Mouse (Mus musculus) telencephalon, adult 2 months (tissue): Measurements from ENCODE around the gene Ccdc162.

ENCODE experiments used
- DNase-seq: peaks from one replicate; pipeline ENCODE4 v3.0.0-alpha.2; 2011; ENCODE audit warnings: low read depth, low spot score

The Ccdc162 gene

GRCm38 (mm10) chr10:41576328-41576833 lies 140.1 kb downstream of the Ccdc162 start:
- DNase-seq, result no peak

DNA sequence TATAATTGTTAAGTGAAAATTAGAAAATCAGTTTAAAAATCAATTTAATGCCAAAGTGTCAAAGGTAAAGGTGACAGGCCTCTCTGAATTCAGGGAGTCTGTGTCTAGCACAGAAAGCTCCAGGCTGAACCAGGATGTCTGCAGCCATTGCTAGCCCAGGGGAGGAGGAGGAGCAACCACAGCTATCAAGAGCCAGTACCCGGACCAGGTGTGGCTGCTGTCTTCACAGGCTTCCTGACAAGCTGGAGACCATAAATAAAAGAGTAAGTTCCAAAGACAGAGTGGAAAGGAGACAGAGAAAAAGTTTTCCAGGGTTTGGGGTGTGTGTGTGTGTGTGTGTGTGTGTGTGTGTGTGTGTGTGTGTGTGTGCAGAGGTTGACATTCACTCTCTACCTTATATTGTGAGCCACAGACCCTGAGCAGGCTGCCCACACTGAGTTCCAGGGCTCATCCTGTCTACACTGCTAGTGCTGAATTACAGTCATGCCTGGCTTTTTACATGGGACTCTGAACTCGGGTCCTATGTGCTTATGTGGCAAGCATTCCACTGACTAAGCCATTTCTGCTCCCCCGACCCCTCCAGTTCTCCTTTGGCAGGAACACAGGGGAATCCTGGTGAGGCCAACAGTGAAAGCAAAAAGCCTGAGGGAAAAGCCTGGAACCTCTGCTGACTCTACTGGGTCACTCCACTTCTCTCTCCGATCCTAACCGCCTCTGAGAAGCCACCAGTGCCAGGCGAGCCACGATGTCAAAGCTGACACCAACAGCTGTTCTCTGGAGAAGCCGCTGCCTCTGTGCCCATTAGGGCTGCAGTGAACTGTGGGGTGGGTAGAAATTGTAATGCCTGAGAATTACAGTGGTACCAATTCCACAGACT lies 140.7 kb downstream of the Ccdc162 start:
- DNase-seq, result no peak

DNA sequence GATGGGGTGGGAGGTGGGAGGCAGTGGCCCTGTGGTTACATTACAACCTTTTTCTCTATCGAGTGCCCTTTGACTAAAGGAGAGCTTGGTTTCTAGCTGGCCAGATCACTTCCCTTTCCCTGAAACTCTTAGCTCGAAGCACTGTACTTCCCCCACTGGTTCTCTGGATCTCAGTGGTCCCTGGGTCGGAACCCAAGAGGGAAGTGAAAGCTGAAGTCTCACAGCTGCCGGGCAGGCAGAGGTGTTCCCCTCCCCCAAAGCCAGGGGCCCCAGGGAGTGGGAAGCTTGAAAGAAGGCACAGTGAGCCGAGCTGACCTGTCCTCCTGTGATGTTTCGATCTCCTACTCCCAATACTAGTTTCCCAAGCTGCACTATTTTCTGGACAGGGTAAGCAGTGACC lies 143.2 kb downstream of the Ccdc162 start:
- no peak for DNase-seq

- peak; percentile 44 for DNase-seq
Observed at GRCm38 (mm10) chr10:41572274-41572673, 144.2 kb downstream of the Ccdc162 start.

DNA sequence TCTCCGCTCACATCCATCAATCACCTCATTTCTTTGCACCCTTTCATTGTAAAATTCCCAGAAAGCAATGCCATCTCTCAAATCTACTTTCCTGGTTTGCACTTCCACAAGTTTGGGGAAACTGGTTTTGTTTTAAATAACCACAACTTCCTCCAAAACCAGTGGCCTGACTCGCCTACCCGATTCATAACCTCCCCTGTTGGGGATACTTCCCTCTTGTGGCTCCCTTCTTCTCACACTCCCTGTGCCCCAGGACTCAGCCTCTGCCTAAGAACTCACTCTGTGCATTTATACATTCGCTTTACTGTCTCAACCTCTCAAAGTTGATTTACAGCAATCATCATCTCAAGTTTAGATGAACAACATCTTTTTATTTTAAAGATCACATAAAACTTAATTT lies 145.4 kb downstream of the Ccdc162 start:
- no peak for DNase-seq

- no peak for DNase-seq
Observed at GRCm38 (mm10) chr10:41568306-41568705, 148.1 kb downstream of the Ccdc162 start.

DNA sequence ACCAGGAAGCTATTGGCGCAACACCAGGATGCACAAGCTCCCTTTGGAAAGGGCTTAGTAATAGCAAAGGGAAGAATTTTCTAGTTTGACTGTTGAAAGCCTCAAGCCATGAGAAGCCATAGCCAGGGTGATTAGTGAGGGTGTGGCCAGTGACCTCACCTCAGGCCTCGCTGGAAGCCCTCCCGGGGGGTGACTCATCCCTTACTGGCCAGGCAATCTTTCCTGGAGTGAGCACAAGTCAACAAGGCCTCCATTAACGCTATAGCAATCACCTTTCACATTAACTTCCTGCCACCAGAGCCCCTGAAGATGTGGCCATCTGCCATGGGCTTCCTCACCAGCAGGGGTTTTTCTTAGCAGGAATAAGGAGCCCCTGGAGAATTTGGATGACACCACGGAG lies 151.3 kb downstream of the Ccdc162 start:
- DNase-seq, result no peak

DNA sequence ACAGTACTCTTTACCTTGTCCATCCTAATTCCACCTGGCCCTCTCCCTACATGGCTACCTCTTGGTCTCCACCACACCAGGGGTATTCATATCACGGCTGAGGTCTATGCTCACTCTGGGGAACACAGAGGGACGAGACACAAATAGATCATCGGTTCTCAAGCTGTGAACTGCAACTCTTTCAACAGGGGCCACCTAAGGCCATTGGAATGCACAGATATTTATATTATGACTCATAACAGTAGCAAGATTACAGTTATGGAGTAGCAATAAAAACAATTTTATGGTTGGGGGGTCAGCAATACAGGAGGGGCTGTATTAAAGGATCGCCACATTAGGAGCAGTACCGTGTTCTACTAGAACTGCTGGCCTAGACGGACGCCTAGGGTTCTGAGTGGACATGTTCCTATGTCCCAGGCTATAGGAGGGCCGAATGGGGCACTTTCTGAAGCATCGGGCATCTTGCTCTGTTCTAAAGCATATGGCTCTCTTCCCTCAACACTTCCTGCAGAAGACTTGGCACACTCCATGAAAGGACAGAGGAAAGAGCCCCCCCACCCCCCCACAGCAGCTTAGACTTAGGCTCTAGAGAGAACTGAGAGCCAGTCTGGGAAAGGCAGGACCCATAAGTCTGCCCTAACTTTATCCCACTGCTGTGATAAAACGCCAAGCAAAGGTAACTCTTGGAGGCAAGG lies 154.6 kb downstream of the Ccdc162 start:
- no peak for DNase-seq

- no peak for DNase-seq
Observed at GRCm38 (mm10) chr10:41558401-41558800, 158.0 kb downstream of the Ccdc162 start.

DNA sequence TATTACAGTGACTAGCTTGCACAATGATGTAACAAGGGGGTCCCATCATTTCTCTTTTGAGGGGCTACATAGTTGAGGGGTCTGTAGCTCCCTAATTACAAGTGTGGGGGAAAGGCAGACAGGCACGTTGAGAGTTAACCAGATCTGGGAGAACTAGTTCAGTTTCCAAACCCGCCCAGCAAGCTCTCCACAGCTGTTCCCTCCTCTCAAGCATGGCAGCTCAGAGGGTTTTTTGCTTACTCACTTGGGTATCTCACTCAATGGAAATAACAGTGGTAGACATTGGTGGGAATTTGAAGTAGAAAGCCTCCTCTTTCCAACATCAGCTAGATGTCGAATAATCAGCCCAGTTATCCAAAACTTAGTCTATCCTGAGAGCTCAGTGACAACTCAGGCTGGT lies 161.4 kb downstream of the Ccdc162 start:
- no peak for DNase-seq

GRCm38 (mm10) chr10:41553711-41554110 lies 162.7 kb downstream of the Ccdc162 start:
- no peak for DNase-seq

DNA sequence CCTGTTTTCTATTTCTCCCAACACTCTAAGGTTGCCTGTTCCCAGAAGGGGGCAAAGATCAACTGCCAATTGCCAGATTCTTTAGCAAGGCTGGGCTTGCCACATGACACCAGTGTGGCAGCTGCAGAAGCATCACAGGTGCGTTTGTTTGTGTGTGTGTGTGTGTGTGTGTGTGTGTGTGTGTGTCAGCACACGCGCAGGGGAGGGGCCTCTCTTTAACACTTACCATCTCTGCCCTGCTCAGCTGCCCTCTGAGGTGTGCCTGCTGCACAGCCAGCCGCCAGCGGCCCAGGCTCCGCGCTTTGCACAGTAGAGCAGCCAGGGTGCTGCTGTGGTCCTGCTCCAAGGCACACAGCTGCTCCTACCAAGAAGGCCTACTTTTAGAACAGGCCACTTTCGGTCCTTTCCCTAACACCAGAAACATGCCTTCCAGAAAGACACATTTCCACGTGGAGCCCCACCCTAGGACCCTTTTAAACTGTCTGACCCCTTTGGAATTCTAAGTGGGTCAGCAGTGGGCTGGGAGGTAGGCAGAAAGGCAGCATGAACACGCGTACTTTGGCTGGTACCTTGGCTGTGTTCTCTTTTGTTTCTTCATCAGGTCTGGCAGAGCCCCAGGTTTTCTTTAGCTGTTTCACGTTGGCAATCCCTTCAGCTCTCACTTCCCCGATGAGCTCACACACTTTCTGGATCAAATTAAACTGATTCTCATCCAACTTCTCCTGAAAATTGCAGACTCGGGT lies 163.4 kb downstream of the Ccdc162 start:
- DNase-seq, result peak; percentile 55

GRCm38 (mm10) chr10:41552319-41552718 lies 164.1 kb downstream of the Ccdc162 start:
- no peak for DNase-seq

DNA sequence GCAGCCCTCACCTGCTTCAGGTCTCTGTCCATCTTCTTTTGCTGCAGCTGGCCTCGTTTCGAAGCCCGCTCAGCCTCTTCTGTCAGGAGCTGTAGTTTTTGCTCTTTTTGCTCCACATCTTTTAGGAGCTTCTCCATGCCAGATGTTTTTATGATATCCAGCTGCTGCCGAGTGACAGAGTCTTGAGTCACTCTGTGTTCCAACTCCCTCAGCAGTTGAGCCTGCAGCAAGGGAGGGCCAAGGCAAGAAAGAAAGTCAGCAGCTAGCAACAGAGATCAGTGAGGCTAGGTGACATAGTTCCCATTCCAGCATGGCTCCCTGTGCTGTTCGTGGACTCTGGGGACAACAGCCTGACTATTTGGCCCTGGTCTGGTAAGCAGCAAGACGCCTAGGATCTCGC lies 165.7 kb downstream of the Ccdc162 start:
- DNase-seq, result no peak

DNA sequence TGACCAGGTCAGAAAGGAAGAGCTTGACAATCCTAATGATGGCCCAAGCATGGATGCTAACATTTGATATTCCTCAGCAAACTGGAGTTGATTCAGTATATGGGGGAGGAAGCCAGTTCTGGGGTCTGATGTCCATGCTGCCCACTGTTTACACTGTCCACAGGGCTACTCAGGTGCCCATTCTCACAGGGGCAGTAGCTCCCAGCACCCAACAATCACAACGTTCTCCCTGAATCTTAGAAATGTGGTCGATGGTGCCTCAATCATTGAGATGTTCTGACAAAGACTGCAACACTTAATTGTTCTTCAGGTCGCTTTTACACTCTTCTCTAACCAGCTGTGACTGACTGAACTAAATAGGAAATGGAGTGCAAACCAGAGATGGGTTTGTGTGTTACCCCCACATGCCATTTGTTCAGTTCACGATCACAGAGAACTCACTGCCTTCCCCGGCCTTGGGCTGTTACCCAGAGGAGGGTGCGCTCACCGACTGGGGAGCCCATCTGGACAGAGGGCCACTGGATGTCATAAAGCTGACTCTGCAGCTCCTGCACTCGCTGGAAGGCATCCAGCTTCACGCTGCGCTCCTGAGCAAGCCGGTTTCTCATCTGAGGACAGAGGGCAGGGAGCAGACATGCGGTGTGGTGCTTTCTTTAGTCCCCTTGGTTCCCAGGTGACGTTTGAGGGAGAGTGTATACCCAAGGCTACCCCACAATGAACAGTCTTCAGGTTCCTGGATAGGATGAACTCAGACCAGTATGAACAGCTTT lies 169.9 kb downstream of the Ccdc162 start:
- DNase-seq, result no peak

DNA sequence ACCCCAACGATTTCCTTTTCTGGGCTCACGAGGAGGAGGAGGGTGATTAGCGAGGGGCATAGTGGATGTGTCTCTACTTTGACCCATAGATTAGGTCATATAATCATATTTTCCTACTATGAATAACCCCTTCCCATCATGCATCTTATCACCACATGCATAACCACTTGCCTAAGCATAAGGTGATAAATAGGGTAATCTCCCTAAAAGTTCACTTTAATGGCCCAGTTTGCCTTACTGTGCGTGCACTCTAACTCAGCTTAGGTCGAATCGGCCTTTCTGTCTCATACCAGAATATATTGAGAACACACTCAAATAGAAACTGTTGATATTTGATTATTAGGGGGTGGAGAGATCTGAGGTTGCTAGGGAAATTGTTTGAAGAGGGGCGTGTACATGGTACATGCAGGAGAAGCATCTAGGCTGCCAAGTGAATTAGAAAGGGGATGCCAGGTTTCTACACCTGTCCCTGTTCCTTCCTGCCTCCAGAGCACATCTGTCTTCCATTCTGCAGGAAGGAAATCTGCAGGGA lies 171.1 kb downstream of the Ccdc162 start:
- DNase-seq, result no peak

GRCm38 (mm10) chr10:41544481-41545190 lies 171.8 kb downstream of the Ccdc162 start:
- DNase-seq, result no peak

DNA sequence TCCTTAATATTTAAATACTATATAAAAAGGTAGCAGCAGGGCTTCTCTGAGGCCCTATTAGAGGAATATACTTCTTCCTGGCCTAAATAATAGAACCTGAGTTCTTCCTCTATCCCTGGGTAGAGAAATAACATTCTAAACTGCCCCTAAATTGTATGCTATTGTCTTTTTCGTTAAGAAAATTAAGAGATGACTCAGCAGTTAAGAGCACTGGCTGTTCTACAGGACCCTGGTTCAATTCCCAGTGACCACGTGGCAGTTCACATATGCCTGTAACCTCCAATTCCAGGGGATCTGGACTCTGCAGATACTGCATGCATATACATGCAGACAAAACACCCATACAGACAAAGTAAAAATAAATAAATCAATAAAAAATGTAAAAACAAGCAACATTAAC lies 172.6 kb downstream of the Ccdc162 start:
- DNase-seq, result no peak

- DNase-seq, result no peak
Observed at GRCm38 (mm10) chr10:41543439-41543838, 173.0 kb downstream of the Ccdc162 start.

DNA sequence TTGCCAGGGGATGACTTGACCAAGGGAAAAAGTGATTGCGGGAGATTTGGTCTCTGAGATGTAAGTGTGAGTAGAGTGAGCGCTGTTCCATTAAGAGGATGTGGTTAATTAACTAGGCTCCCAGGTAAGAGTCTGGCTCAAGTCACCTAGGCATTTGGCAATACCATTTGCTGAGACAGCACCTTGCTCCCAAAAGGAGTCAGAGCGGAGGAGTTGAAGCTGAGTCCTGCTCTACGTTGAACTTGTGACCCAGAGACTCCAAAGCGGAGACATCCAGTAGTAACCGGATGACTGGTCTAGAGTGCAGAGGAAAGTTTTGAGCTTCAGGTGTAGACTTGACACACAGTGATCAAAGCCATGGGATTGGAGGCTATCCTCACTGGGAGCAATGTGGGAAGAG lies 174.4 kb downstream of the Ccdc162 start:
- DNase-seq, result no peak
